Mouse (Mus musculus) midbrain, embryonic 12.5 days (tissue): ENCODE data around the gene Izumo1r. TPM values are rescaled to one million over a fixed set of nuclear protein-coding genes. Genes with fewer than 3 reads are reported as not detected.
A peak's percentile ranks its signal among the peaks of the same experiment; 100 is the strongest.

Source experiments
- ATAC-seq: fragments of 200-750 bp; cut with Nextera tagmentation; 2 replicates; pipeline ENCODE4 v1.8.0; 2017; ENCODE audit warnings: low read depth, moderate TSS enrichment, moderate library complexity; ENCODE audit not compliant: low FRiP score
- H3K27ac ChIP-seq: fragments of 300-500 bp; sonication (generic); replicated peaks from 2 replicates; pipeline ENCODE4 v1.5.1; 2016; ENCODE audit warnings: mild to moderate bottlenecking
- H3K27me3 ChIP-seq: fragments of 300-500 bp; sonication (generic); 2 replicates; pipeline ENCODE4 v1.6.1; 2016; ENCODE audit warnings: mild to moderate bottlenecking
- H3K36me3 ChIP-seq: fragments of 300-500 bp; sonication (generic); 2 replicates; pipeline ENCODE4 v1.6.1; 2016
- H3K4me1 ChIP-seq: fragments of 300-500 bp; sonication (generic); 2 replicates; pipeline ENCODE4 v1.6.1; 2016
- H3K4me2 ChIP-seq: fragments of 300-500 bp; sonication (generic); replicated peaks from 2 replicates; pipeline ENCODE4 v1.6.1; 2016; ENCODE audit warnings: mild to moderate bottlenecking, moderate library complexity
- H3K4me3 ChIP-seq: fragments of 300-500 bp; sonication (generic); 2 replicates; pipeline ENCODE4 v1.5.1; 2016; ENCODE audit warnings: mild to moderate bottlenecking
- H3K9ac ChIP-seq: fragments of 300-500 bp; sonication (generic); replicated peaks from 2 replicates; pipeline ENCODE4 v1.6.1; 2016; ENCODE audit warnings: mild to moderate bottlenecking, moderate library complexity
- H3K9me3 ChIP-seq: fragments of 300-500 bp; sonication (generic); 2 replicates; pipeline ENCODE4 v1.6.1; 2016; ENCODE audit warnings: mild to moderate bottlenecking
- WGBS: fragments of 180-500 bp; shearing (Covaris S2); methylation state at CpG from one replicate; pipeline ENCODE4 v1.1.7; 2016; 5-methylcytosine and 5-hydroxymethylcytosine counted together
- polyA plus RNA-seq: library from polyadenylated mRNA; unstranded; fragments of >200 nt; fragmentation: Nextera tagmentation; extraction: Ambion mirVana; gene quantifications from 2 replicates; pipeline ENCODE4 v1.2.1, GENCODE M21; 2016

Izumo1r gene
- polyA plus RNA-seq, 1 experiment from 2014 or later, result not detected

DNA sequence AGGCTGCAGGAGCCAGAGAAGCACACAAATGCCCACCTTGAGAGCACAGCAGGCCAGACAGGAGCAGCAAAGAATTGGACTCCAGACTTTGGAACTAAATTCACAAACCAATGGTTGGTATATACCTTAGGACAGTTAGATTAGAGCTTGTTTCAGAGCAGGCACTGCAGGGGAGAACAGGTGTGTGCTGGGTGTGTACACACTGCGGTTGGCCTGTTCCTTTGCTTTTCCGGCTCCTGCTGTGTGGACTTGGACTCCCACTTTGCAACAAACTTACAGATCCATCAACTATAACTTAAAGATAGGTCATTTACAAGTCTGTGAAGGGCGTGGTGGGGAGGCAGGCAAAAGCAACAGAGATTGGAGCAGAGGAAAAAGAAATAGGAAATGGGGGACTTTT, 45.0 kb downstream of the Izumo1r start:
- Histone ChIP-seq H3K4me3 (no peak overlapping the region), H3K36me3 (no peaks in the 10 kb centered on the region), H3K27ac (no peak overlapping the region), H3K27me3 (peaks cover 45% of the 10 kb centered on the region), H3K4me1 (peaks cover 10% of the 10 kb centered on the region), H3K4me2 (no peak overlapping the region), H3K9me3 (no peaks in the 10 kb centered on the region), H3K9ac (no peak overlapping the region)
- no peak for ATAC-seq
- WGBS, result 74% methylated on average over 3 of the region's 3 CpGs

GRCm38 (mm10) chr9:14858170-14858706, 45.5 kb downstream of the Izumo1r start:
- Histone ChIP-seq H3K4me3 (no peak overlapping the region), H3K27me3 (peaks cover 44% of the 10 kb centered on the region), H3K9me3 (no peaks in the 10 kb centered on the region), H3K4me2 (no peak overlapping the region), H3K9ac (no peak overlapping the region), H3K27ac (no peak overlapping the region), H3K4me1 (peaks cover 10% of the 10 kb centered on the region), H3K36me3 (no peaks in the 10 kb centered on the region)
- ATAC-seq, result no peak
- 84% methylated on average over 7 of the region's 7 CpGs for WGBS

- H3K4me2 ChIP-seq, result no peak overlapping the region
- no peaks in the 10 kb centered on the region for H3K36me3 ChIP-seq
- no peaks in the 10 kb centered on the region for H3K9me3 ChIP-seq
- ATAC-seq, result no peak
- H3K9ac ChIP-seq, result no peak overlapping the region
- H3K27me3 ChIP-seq, result peaks cover 38% of the 10 kb centered on the region
- no peak overlapping the region for H3K4me3 ChIP-seq
- H3K4me1 ChIP-seq, result peaks cover 10% of the 10 kb centered on the region
- H3K27ac ChIP-seq, result no peak overlapping the region
- whole genome bisulfite sequencing, result 59% methylated on average over 4 of the region's 4 CpGs
Observed at GRCm38 (mm10) chr9:14856922-14857654, 46.7 kb downstream of the Izumo1r start.

DNA sequence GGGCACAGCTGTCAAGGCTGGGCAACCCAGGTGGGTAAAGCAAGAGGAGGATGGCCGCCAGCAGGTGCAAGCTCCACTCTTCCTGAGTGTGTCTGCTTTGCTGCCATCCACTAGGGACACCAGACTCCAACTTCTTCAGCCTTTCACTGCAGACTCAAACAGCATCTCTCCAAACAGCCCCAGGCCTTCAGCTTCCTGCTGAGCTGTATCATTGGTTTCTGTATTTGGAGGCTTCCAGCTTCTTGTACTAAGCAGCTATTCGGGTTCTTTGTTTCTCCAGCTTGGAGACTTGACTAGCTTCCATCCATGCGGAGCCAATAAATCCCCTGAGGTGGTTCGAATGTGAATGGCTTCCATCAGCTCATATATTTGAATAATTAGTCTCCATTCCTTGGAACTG, 49.2 kb downstream of the Izumo1r start:
- no peak overlapping the region for H3K27ac ChIP-seq
- no peaks in the 10 kb centered on the region for H3K36me3 ChIP-seq
- no peak overlapping the region for H3K4me2 ChIP-seq
- WGBS, result 63% methylated on average over 4 of the region's 4 CpGs
- H3K4me3 ChIP-seq, result no peak overlapping the region
- no peak overlapping the region for H3K9ac ChIP-seq
- H3K27me3 ChIP-seq, result peaks cover 15% of the 10 kb centered on the region
- no peak for ATAC-seq
- H3K9me3 ChIP-seq, result no peaks in the 10 kb centered on the region
- H3K4me1 ChIP-seq, result peaks cover under 1% of the 10 kb centered on the region

- Histone ChIP-seq H3K9me3 (no peaks in the 10 kb centered on the region), H3K4me1 (no peaks in the 10 kb centered on the region), H3K36me3 (no peaks in the 10 kb centered on the region), H3K27me3 (no peaks in the 10 kb centered on the region), H3K4me2 (no peak overlapping the region), H3K9ac (no peak overlapping the region), H3K4me3 (no peak overlapping the region), H3K27ac (no peak overlapping the region)
- WGBS, result 70% methylated on average over 1 of the region's 1 CpGs
- no peak for ATAC-seq
Observed at GRCm38 (mm10) chr9:14848267-14848935, 55.3 kb downstream of the Izumo1r start.

GRCm38 (mm10) chr9:14846428-14846827, 57.3 kb downstream of the Izumo1r start:
- Histone ChIP-seq H3K4me1 (no peaks in the 10 kb centered on the region), H3K36me3 (no peaks in the 10 kb centered on the region), H3K9ac (no peak overlapping the region), H3K27me3 (no peaks in the 10 kb centered on the region), H3K9me3 (no peaks in the 10 kb centered on the region), H3K4me2 (no peak overlapping the region), H3K27ac (no peak overlapping the region), H3K4me3 (no peak overlapping the region)
- ATAC-seq, result no peak
- WGBS, result 43% methylated on average over 5 of the region's 5 CpGs

DNA sequence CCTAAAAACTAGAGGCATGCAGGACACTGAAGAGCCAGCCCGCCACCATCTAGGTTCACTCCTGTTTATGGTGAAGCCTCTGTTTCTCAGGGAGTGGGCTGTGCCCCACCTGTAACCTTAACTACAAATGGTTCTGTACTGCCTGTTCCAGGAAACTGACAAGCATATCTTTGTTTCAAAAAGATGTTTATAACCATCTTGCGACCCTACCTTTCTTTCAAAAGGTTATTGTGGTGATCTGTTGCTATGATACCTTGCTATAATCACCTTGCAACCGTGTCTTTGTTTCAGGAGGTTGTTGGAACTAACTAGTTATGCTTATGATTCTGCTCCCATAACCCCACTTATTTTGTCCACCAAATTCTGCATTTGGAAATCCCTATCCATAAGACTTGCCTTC, 59.8 kb downstream of the Izumo1r start:
- H3K4me1 ChIP-seq, result peaks cover 3% of the 10 kb centered on the region; the same call in 1 of the 2 replicates
- no peaks in the 10 kb centered on the region for H3K36me3 ChIP-seq
- WGBS, result 96% methylated on average over 3 of the region's 3 CpGs
- H3K4me3 ChIP-seq, result no peak overlapping the region
- H3K9me3 ChIP-seq, result no peaks in the 10 kb centered on the region
- H3K4me2 ChIP-seq, result no peak overlapping the region
- H3K27ac ChIP-seq, result no peak overlapping the region
- ATAC-seq, result no peak
- H3K27me3 ChIP-seq, result no peaks in the 10 kb centered on the region
- H3K9ac ChIP-seq, result no peak overlapping the region

DNA sequence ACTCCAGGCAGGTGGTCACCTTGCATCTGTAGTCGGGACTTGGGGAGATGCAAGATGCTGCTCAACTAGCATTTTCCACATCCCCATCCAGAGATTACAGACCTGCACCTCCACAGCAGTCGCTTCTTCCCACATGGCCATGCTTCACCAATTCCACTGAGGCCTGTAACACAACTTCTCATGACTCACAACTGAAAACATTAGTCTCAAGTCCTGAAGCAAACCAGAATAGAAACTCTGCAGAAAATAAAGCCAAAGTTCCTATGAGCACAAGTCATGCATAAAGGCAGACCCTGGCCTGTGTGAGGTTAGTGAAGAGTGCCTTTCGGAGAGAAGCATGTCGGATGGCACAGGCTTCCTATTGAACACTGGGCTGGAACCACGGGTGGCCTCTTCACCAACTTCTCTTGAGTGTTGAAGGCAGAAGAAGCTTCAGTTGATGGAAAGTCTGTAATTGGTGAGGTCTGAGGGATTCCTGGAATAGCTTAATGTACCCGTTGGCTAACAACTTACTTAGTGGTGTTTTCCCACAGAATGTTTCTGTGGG, 60.4 kb downstream of the Izumo1r start:
- Histone ChIP-seq H3K9me3 (no peaks in the 10 kb centered on the region), H3K27ac (no peak overlapping the region), H3K27me3 (no peaks in the 10 kb centered on the region), H3K9ac (no peak overlapping the region), H3K4me1 (peaks cover 3% of the 10 kb centered on the region; the same call in 1 of the 2 replicates), H3K4me2 (no peak overlapping the region), H3K36me3 (no peaks in the 10 kb centered on the region), H3K4me3 (no peak overlapping the region)
- ATAC-seq, result no peak
- 94% methylated on average over 6 of the region's 6 CpGs for WGBS

DNA sequence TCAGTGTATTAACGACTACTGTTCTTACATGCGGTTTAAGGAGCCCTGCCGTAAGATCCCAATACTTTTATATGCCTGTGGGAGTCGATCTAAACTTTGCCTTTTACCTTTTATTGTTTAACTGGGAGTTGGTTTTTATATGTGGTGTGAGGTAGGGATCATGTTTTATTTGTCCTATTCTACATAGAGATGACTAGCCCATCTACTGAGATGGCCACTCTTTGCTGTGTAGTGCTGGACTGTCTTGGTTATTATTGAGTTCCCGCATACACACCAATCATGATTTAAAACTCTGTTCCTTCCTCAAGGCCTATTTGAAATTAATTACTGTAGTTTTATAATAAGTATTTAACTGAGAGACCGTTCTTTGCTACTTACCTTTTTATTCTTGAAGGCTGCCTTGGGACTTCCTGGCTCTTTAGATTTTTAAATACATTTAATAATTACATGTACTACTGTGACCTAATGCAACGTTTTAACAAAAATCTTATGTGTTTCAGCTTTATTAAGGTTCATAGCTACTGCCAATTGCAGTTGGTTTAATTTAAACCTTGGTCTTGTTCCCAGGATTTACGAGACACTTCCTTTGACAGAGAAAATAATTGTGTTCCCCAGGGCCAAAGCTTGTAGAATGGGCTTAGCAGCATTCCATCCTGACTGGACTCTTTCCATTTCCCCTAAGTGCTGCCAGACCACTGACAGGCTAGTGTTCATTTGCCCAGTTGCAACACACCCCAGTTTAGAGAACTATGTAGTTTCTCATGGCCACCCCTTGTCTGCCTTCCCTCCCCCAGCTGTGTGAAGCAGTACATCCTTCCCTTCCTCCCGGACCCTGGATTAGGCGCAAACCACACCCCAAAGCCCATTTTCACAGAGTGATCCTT, 61.6 kb downstream of the Izumo1r start:
- H3K9me3 ChIP-seq, result no peaks in the 10 kb centered on the region
- H3K36me3 ChIP-seq, result no peaks in the 10 kb centered on the region
- H3K27ac ChIP-seq, result no peak overlapping the region
- no peak for ATAC-seq
- H3K27me3 ChIP-seq, result no peaks in the 10 kb centered on the region
- H3K4me2 ChIP-seq, result no peak overlapping the region
- H3K9ac ChIP-seq, result no peak overlapping the region
- 85% methylated on average over 10 of the region's 10 CpGs for WGBS
- peaks cover 3% of the 10 kb centered on the region; the same call in 1 of the 2 replicates for H3K4me1 ChIP-seq
- H3K4me3 ChIP-seq, result no peak overlapping the region

DNA sequence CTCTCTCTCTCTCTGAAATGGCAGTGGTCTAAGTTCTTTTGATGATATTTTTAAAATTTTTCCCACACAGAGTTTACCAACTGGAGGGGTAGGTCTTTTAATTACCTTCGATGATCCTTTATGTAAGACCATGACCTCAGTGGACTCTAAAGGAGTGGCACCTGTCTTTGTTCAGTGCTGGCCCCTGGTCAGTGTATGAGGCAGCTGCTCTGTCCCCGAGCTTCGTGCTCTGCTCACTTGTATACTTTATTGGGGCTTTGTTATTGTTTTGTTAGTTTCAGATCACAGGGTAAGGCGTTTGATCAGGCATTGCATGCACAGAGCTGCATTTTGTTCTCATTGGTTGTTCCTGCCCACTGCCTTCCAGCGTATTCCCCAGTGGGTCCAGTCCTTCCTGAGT, 63.8 kb downstream of the Izumo1r start:
- 83% methylated on average over 5 of the region's 5 CpGs for WGBS

DNA sequence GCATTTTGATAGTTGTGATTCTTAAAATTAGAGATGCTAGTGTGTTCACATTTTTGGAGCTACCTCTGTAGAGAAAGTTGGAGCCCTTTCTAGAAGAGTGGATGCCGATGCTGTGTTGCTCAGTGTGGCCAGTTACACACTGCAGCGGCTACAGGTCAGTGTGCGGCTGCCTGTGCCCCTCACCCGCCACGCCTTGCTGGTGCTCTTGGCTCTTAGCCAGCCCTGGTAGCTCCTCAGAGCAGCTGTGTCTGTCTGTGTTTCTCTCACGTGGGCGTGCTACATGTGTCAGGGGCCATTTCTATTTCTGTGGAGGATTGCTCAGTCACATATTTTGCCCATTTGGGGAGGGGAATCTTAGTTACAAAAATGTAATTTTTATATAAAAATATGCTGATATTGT, 64.2 kb downstream of the Izumo1r start:
- Histone ChIP-seq H3K27ac (no peak overlapping the region), H3K27me3 (no peaks in the 10 kb centered on the region), H3K4me2 (no peak overlapping the region), H3K36me3 (peaks cover 20% of the 10 kb centered on the region), H3K9ac (no peak overlapping the region), H3K4me1 (peaks cover 3% of the 10 kb centered on the region; the same call in 1 of the 2 replicates), H3K4me3 (no peak overlapping the region), H3K9me3 (no peaks in the 10 kb centered on the region)
- WGBS, result 64% methylated on average over 7 of the region's 7 CpGs
- 0 out of 2 replicates have a peak, but pooled peaks have one; percentile 34 for ATAC-seq

More for the DNA sequence above, 63.8 kb downstream of the Izumo1r start:
- H3K36me3 ChIP-seq, result peaks cover 16% of the 10 kb centered on the region
- H3K4me3 ChIP-seq, result no peak overlapping the region
- H3K9me3 ChIP-seq, result no peaks in the 10 kb centered on the region
- H3K4me2 ChIP-seq, result no peak overlapping the region
- H3K27me3 ChIP-seq, result no peaks in the 10 kb centered on the region
- H3K9ac ChIP-seq, result no peak overlapping the region
- H3K27ac ChIP-seq, result no peak overlapping the region
- peaks cover 3% of the 10 kb centered on the region; the same call in 1 of the 2 replicates for H3K4me1 ChIP-seq
- ATAC-seq, result no peak
